Mouse (Mus musculus): ENCODE data around the gene Ube2d3.

GRCm38 (mm10) chr3:135491102-135491501 is 53.2 kb downstream of the Ube2d3 start:
- TF ChIP-seq E2F4 (IDR thresholded peaks at IDR 0.05; ENCODE audit: insufficient read depth) = no peak
- TF ChIP-seq USF1 (IDR thresholded peaks at IDR 0.05; ENCODE audit: low read depth) = no peak
- no peak for TF ChIP-seq TCF12 (IDR thresholded peaks at IDR 0.05; ENCODE audit: insufficient read depth, poor library complexity, severe bottlenecking)
- no peak for TF ChIP-seq POLR2A (IDR thresholded peaks at IDR 0.05; ENCODE audit: insufficient read length, low read depth)
- TF ChIP-seq MYOG (IDR thresholded peaks at IDR 0.05; ENCODE audit: control insufficient read depth in 1 of 3, insufficient read depth in 1 of 3, insufficient read length in 2 of 3, low read depth in 2 of 3) = no peak
- no peak for TF ChIP-seq MYOD1 (IDR thresholded peaks at IDR 0.05; ENCODE audit: control insufficient read depth in 1 of 3, insufficient read length in 2 of 3, low read depth in 2 of 3)
- no peak for TF ChIP-seq POLR2AphosphoS2 (IDR thresholded peaks at IDR 0.05; ENCODE audit: insufficient read length, low read depth)

Measured in myocyte (in vitro differentiated cells).